Mouse (Mus musculus): ENCODE measurements at regions not wholly inside any gene's neighbourhood (a gene's known extent, or its start where the extent isn't known, plus 50 kb on each side); places are given as distances from the start of the nearest gene placed in this dataset.

DNA sequence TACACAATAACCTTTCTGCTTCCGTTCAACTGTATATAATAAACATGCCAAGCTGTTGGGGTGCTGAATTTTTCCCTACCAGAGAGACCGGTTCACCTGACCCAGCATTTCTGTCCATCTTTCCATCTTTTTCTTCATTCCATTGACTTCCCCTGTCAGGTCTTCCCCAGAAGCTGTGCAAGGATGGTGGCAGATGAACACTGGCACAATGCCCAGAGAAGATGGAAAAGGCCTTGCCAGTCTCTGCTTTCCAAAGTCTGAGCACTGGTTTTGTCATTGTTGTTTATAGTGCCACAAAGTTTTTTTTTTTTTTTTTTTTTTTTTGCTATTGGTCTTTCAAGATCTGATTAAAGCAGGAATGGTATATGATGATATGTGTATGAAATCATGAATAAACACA is 526.6 kb downstream of the Fgf9 start:
- no peak overlapping the region for H3K4me3 ChIP-seq (replicated peaks in 1 of 3; ENCODE audit: low read depth in 2 of 3, low read length in 2 of 3, poor library complexity in 1 of 3)
- H3K9ac ChIP-seq (ENCODE audit: insufficient read depth, low read depth), result no peak overlapping the region
- H3K9me3 ChIP-seq (replicated peaks; ENCODE audit: low read length), result no peaks in the 10 kb centered on the region
- H3K4me1 ChIP-seq (ENCODE audit: control insufficient read depth in 1 of 2, insufficient read depth in 2 of 2), result peaks cover 2 to 22% of the 10 kb centered on the region in 2 experiments; a peak in 2 of 4 replicates
- TF ChIP-seq NRF1 (IDR thresholded peaks at IDR 0.05; ENCODE audit: low read depth, low read length) (no peak), BHLHE40 (IDR thresholded peaks at IDR 0.05; ENCODE audit: low read depth, low read length) (no peak), UBTF (IDR thresholded peaks at IDR 0.05; ENCODE audit: low read depth, low read length) (no peak), RCOR1 (conservative IDR thresholded peaks at IDR 0.05; ENCODE audit: low read depth, low read length) (no peak), KAT2A (IDR thresholded peaks at IDR 0.05; ENCODE audit: insufficient replicate concordance, low read length) (no peak), CHD1 (IDR thresholded peaks at IDR 0.05; ENCODE audit: low read depth, low read length) (no peak), MXI1 (IDR thresholded peaks at IDR 0.05; ENCODE audit: low read depth, low read length) (no peak), MYC (IDR thresholded peaks at IDR 0.05; ENCODE audit: low read depth, low read length) (no peak), CHD2 (IDR thresholded peaks at IDR 0.05; ENCODE audit: low read length) (no peak)
- no peak for DNase-seq (ENCODE audit: extremely low read depth)
- H3K36me3 ChIP-seq (replicated peaks in 1 of 2; ENCODE audit: control insufficient read depth in 1 of 2, insufficient read depth in 1 of 2, low read length in 1 of 2), result no peaks in the 10 kb centered on the region
- in situ Hi-C loops (cut with MboI; ENCODE audit: low pct_ligation_motif_present, low pct_unique_long_range_greater_than_20kb, low sequenced_read_pairs), result no loop called here
- no peaks in the 10 kb centered on the region for H3K79me2 ChIP-seq (replicated peaks; ENCODE audit: control insufficient read depth, extremely low read depth, insufficient read depth, poor library complexity, severe bottlenecking)
- H3K27ac ChIP-seq (ENCODE audit: insufficient read depth, low read depth), result no peak overlapping the region
- H3K4me2 ChIP-seq (ENCODE audit: insufficient read depth, low read depth, poor library complexity, severe bottlenecking), result no peak overlapping the region
- dilution Hi-C loops (cut with MboI; ENCODE audit: extremely low pct_ligation_motif_present, extremely low pct_unique_long_range_greater_than_20kb, low sequenced_read_pairs), result no loop called here
- no peaks in the 10 kb centered on the region for H3K27me3 ChIP-seq (replicated peaks)

- Histone ChIP-seq H3K4me1 (ENCODE audit: control insufficient read depth in 1 of 2, insufficient read depth in 2 of 2) (no peaks in the 10 kb centered on the region), H3K4me3 (replicated peaks in 1 of 3; ENCODE audit: low read depth in 2 of 3, low read length in 2 of 3, poor library complexity in 1 of 3) (no peak overlapping the region), H3K27me3 (replicated peaks) (no peaks in the 10 kb centered on the region), H3K27ac (ENCODE audit: insufficient read depth, low read depth) (no peak overlapping the region), H3K36me3 (replicated peaks in 1 of 2; ENCODE audit: control insufficient read depth in 1 of 2, insufficient read depth in 1 of 2, low read length in 1 of 2) (no peaks in the 10 kb centered on the region), H3K79me2 (replicated peaks; ENCODE audit: control insufficient read depth, extremely low read depth, insufficient read depth, poor library complexity, severe bottlenecking) (no peaks in the 10 kb centered on the region), H3K9ac (ENCODE audit: insufficient read depth, low read depth) (no peak overlapping the region), H3K9me3 (replicated peaks; ENCODE audit: low read length) (peaks cover 4% of the 10 kb centered on the region), H3K4me2 (ENCODE audit: insufficient read depth, low read depth, poor library complexity, severe bottlenecking) (no peak overlapping the region)
- in situ Hi-C loops (cut with MboI; ENCODE audit: low pct_ligation_motif_present, low pct_unique_long_range_greater_than_20kb, low sequenced_read_pairs) (no loop called here), dilution Hi-C loops (cut with MboI; ENCODE audit: extremely low pct_ligation_motif_present, extremely low pct_unique_long_range_greater_than_20kb, low sequenced_read_pairs) (no loop called here)
- TF ChIP-seq POLR2A (IDR thresholded peaks at IDR 0.05; ENCODE audit: low read depth, low read length), result no peak
- no peak for TF ChIP-seq UBTF (IDR thresholded peaks at IDR 0.05; ENCODE audit: low read depth, low read length)
- no peak for TF ChIP-seq ZKSCAN1 (IDR thresholded peaks at IDR 0.05; ENCODE audit: borderline replicate concordance, low read depth, low read length)
- no peak for TF ChIP-seq NELFE (IDR thresholded peaks at IDR 0.05; ENCODE audit: low read depth, low read length)
- no peak for TF ChIP-seq USF1 (IDR thresholded peaks at IDR 0.05; ENCODE audit: low read depth, low read length)
- TF ChIP-seq ZC3H11A (IDR thresholded peaks at IDR 0.05; ENCODE audit: low read depth, low read length), result no peak
- no peak for TF ChIP-seq JUND (conservative IDR thresholded peaks at IDR 0.05; ENCODE audit: low read depth, low read length)
- no peak for TF ChIP-seq JUN (IDR thresholded peaks at IDR 0.05; ENCODE audit: insufficient read depth, low read depth, low read length)
- TF ChIP-seq PAX5 (IDR thresholded peaks at IDR 0.05; ENCODE audit: low read length), result no peak
- no peak for TF ChIP-seq CHD2 (IDR thresholded peaks at IDR 0.05; ENCODE audit: low read length)
- TF ChIP-seq ELF1 (IDR thresholded peaks at IDR 0.05; ENCODE audit: low read depth, low read length), result no peak
- TF ChIP-seq RCOR1 (conservative IDR thresholded peaks at IDR 0.05; ENCODE audit: low read depth, low read length), result no peak
- no peak for TF ChIP-seq MAX (IDR thresholded peaks at IDR 0.05; ENCODE audit: low read length)
- no peak for TF ChIP-seq EP300 (IDR thresholded peaks at IDR 0.05; ENCODE audit: low read length)
- no peak for TF ChIP-seq MAZ (IDR thresholded peaks at IDR 0.05; ENCODE audit: low read depth, low read length)
- TF ChIP-seq RAD21 (IDR thresholded peaks at IDR 0.05; ENCODE audit: low read depth, low read length), result no peak
- DNase-seq (ENCODE audit: extremely low read depth), result no peak
Observed at GRCm38 (mm10) chr14:58581806-58582205, 511.5 kb downstream of the Fgf9 start.

Measured in CH12.LX (cell line).